Mouse (Mus musculus) heart, embryonic 11.5 days (tissue): ENCODE data around the gene Tbx4. TPM values are rescaled to one million over a fixed set of nuclear protein-coding genes. Genes with fewer than 3 reads are reported as not detected.

ENCODE experiments used
- ATAC-seq: fragments of 200-750 bp; cut with Nextera tagmentation; replicated peaks from 2 replicates; pipeline ENCODE4 v1.8.0; 2017; ENCODE audit warnings: moderate library complexity; ENCODE audit not compliant: insufficient number of reproducible peaks, low FRiP score, low TSS enrichment
- H3K27ac ChIP-seq: fragments of 300-500 bp; sonication (generic); 2 replicates; pipeline ENCODE4 v1.5.1; 2014; ENCODE audit warnings: mild to moderate bottlenecking, low read depth, low read length
- H3K27me3 ChIP-seq: fragments of 300-500 bp; sonication (generic); 2 replicates; pipeline ENCODE4 v1.6.1; 2014; ENCODE audit warnings: mild to moderate bottlenecking, low read length, mixed read lengths; ENCODE audit not compliant: control insufficient read depth, insufficient read depth
- H3K36me3 ChIP-seq: fragments of 300-500 bp; sonication (generic); 2 replicates; pipeline ENCODE4 v1.6.1; 2014; ENCODE audit warnings: mild to moderate bottlenecking, low read length, moderate library complexity, mixed read lengths; ENCODE audit not compliant: control insufficient read depth, insufficient read depth
- H3K4me1 ChIP-seq: fragments of 300-500 bp; sonication (generic); 2 replicates; pipeline ENCODE4 v1.6.1; 2014; ENCODE audit warnings: low read length; ENCODE audit not compliant: control insufficient read depth, insufficient read depth
- H3K4me2 ChIP-seq: fragments of 300-500 bp; sonication (generic); 2 replicates; pipeline ENCODE4 v1.6.1; 2014; ENCODE audit warnings: mild to moderate bottlenecking, moderate library complexity
- H3K4me3 ChIP-seq: fragments of 300-500 bp; sonication (generic); 2 replicates; pipeline ENCODE4 v1.5.1; 2014; ENCODE audit warnings: low read depth, low read length
- H3K9ac ChIP-seq: fragments of 300-500 bp; sonication (generic); 2 replicates; pipeline ENCODE4 v1.6.1; 2014; ENCODE audit warnings: mild to moderate bottlenecking, low read depth, low read length, moderate library complexity
- H3K9me3 ChIP-seq: fragments of 300-500 bp; sonication (generic); replicated peaks from 2 replicates; pipeline ENCODE4 v1.6.1; 2016; ENCODE audit warnings: low read length; ENCODE audit not compliant: control insufficient read depth
- WGBS: fragments of 180-500 bp; shearing (Covaris S2); extraction: QIAGEN DNeasy Blood & Tissue Kit; methylation state at CpG from one replicate; pipeline ENCODE4 v1.1.7; 2014; ENCODE audit not compliant: insufficient replicate concordance; 5-methylcytosine and 5-hydroxymethylcytosine counted together
- polyA plus RNA-seq: library from polyadenylated mRNA; unstranded; fragments of >200 nt; fragmentation: Nextera tagmentation; extraction: Ambion mirVana; gene quantifications from 2 replicates; pipeline ENCODE4 v1.2.1, GENCODE M21; 2014

The Tbx4 gene
- polyA plus RNA-seq, 1 experiment from 2014 or later: 0.82 TPM

- Histone ChIP-seq H3K27me3 (peaks cover 39% of the 10 kb centered on the region), H3K4me2 (no peak overlapping the region), H3K9me3 (no peaks in the 10 kb centered on the region), H3K4me3 (no peak overlapping the region), H3K4me1 (peaks cover 10% of the 10 kb centered on the region; the same call in 1 of the 2 replicates), H3K27ac (no peak overlapping the region), H3K36me3 (no peaks in the 10 kb centered on the region), H3K9ac (no peak overlapping the region)
- ATAC-seq: no peak
- 51% methylated on average over 4 of the region's 4 CpGs for WGBS
Measured at GRCm38 (mm10) chr11:85846509-85846908, 39.7 kb upstream of the Tbx4 start.

GRCm38 (mm10) chr11:85849037-85849436 is 37.2 kb upstream of the Tbx4 start:
- Histone ChIP-seq H3K27me3 (peaks cover 27% of the 10 kb centered on the region), H3K9me3 (no peaks in the 10 kb centered on the region)
- WGBS: 4% methylated on average over 21 of the region's 21 CpGs

GRCm38 (mm10) chr11:85850233-85850632 is 36.0 kb upstream of the Tbx4 start, which contains the start of gene Gm11444:
Gene Gm11444, minus strand, starts transcription at chr11:85850333.
- Histone ChIP-seq H3K27ac (no peak within 1 kb of the TSS), H3K4me2 (peak within 1 kb of the TSS; percentile 56), H3K9ac (no peak within 1 kb of the TSS), H3K9me3 (no peaks in the 10 kb centered on the region), H3K27me3 (peaks cover 22% of the 10 kb centered on the region), H3K36me3 (no peaks in the 10 kb centered on the region), H3K4me1 (no peaks in the 10 kb centered on the region), H3K4me3 (no peak within 1 kb of the TSS)
- 83% methylated on average over 6 of the region's 6 CpGs for WGBS
- ATAC-seq: no peak

More at GRCm38 (mm10) chr11:85849037-85849436, 37.2 kb upstream of the Tbx4 start:
- ATAC-seq: no peak; the same call in 1 of the 2 replicates
- Histone ChIP-seq H3K4me2 (peak overlapping the region; percentile 56), H3K4me3 (peak overlapping the region; percentile 20), H3K9ac (no peak overlapping the region), H3K27ac (no peak overlapping the region), H3K36me3 (no peaks in the 10 kb centered on the region), H3K4me1 (no peaks in the 10 kb centered on the region)

GRCm38 (mm10) chr11:85850758-85851157 is 35.5 kb upstream of the Tbx4 start:
- Histone ChIP-seq H3K27ac (no peak overlapping the region), H3K36me3 (no peaks in the 10 kb centered on the region), H3K4me1 (no peaks in the 10 kb centered on the region), H3K4me2 (no peak overlapping the region), H3K9ac (no peak overlapping the region), H3K27me3 (peaks cover 16% of the 10 kb centered on the region), H3K9me3 (no peaks in the 10 kb centered on the region), H3K4me3 (no peak overlapping the region)
- WGBS: 27% methylated on average over 6 of the region's 6 CpGs
- ATAC-seq: no peak

- no peak overlapping the region for H3K9ac ChIP-seq
- no peaks in the 10 kb centered on the region for H3K36me3 ChIP-seq
- H3K27ac ChIP-seq: no peak overlapping the region
- no peak for ATAC-seq
- H3K4me2 ChIP-seq: no peak overlapping the region
- WGBS: 34% methylated on average over 6 of the region's 6 CpGs
- no peak overlapping the region for H3K4me3 ChIP-seq
- no peaks in the 10 kb centered on the region for H3K4me1 ChIP-seq
- H3K27me3 ChIP-seq: no peaks in the 10 kb centered on the region
- H3K9me3 ChIP-seq: no peaks in the 10 kb centered on the region
Measured at GRCm38 (mm10) chr11:85857997-85858698, 28.1 kb upstream of the Tbx4 start.

GRCm38 (mm10) chr11:85864363-85864762 is 21.9 kb upstream of the Tbx4 start:
- ATAC-seq: no peak
- Histone ChIP-seq H3K4me2 (no peak overlapping the region), H3K27me3 (no peaks in the 10 kb centered on the region), H3K36me3 (no peaks in the 10 kb centered on the region), H3K4me1 (no peaks in the 10 kb centered on the region), H3K27ac (no peak overlapping the region), H3K9ac (no peak overlapping the region), H3K9me3 (no peaks in the 10 kb centered on the region), H3K4me3 (no peak overlapping the region)
- WGBS: 32% methylated on average over 7 of the region's 7 CpGs

- Histone ChIP-seq H3K4me2 (no peak overlapping the region), H3K27me3 (peaks cover 25% of the 10 kb centered on the region), H3K9ac (no peak overlapping the region), H3K4me3 (no peak overlapping the region), H3K9me3 (no peaks in the 10 kb centered on the region), H3K27ac (no peak overlapping the region), H3K4me1 (no peaks in the 10 kb centered on the region), H3K36me3 (no peaks in the 10 kb centered on the region)
- WGBS: 49% methylated on average over 24 of the region's 24 CpGs
- ATAC-seq: no peak
Measured at GRCm38 (mm10) chr11:85876059-85876788, 10.0 kb upstream of the Tbx4 start.

GRCm38 (mm10) chr11:85884498-85884897 is 1.7 kb upstream of the Tbx4 start:
- Histone ChIP-seq H3K36me3 (no peaks in the 10 kb centered on the region), H3K27me3 (peaks cover 68% of the 10 kb centered on the region), H3K9me3 (no peaks in the 10 kb centered on the region), H3K9ac (no peak overlapping the region), H3K4me3 (no peak overlapping the region), H3K27ac (no peak overlapping the region), H3K4me1 (peaks cover 14% of the 10 kb centered on the region), H3K4me2 (no peak overlapping the region)
- 61% methylated on average over 4 of the region's 4 CpGs for WGBS
- no peak for ATAC-seq
